Mouse (Mus musculus): Measurements from ENCODE around the gene Abca13. TPM values are rescaled to one million over a fixed set of nuclear protein-coding genes. Genes with fewer than 3 reads are reported as not detected.

Abca13 gene
- total and polyA plus RNA-seq, 2 experiments: not detected

DNA sequence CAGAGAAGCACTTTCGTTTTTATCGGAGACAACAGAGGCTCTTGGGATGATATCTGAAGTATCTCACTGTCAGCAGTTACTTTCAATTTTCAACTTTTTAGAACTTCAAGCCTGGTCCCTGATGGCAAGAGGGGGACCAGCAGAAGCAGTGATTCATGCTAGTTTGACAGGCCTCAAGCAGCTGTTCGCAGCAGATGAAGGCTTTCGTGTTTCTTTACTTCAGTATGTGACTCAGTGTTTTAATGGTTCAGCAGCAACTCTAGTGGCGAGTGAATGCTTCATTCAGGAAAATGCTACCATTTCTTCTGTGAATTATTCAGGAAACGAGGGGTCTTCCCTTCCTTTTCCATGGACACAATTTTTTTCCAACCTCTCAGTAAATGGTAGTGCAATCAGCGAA lies 99.4 kb downstream of the Abca13 start:
- 72% methylated on average over 7 of the region's 7 CpGs for WGBS
- no peak overlapping the region for H3K4me3 ChIP-seq (ENCODE audit: insufficient read depth, low read depth, low read length)
- no peaks in the 10 kb centered on the region for H3K27me3 ChIP-seq (ENCODE audit: control insufficient read depth, insufficient read depth, low read length)
- no peaks in the 10 kb centered on the region for H3K79me2 ChIP-seq (ENCODE audit: control insufficient read depth, insufficient read depth, low read length)
- TF ChIP-seq POLR2A (IDR thresholded peaks at IDR 0.05; ENCODE audit: extremely low read depth, insufficient read depth, low read length) (no peak), CTCF (IDR thresholded peaks at IDR 0.05; ENCODE audit: low read depth, low read length) (no peak)
- H3K4me1 ChIP-seq (ENCODE audit: control insufficient read depth, insufficient read depth, low read length): no peaks in the 10 kb centered on the region
- no peak overlapping the region for H3K9ac ChIP-seq (ENCODE audit: low read depth, low read length)
- no peak for DNase-seq (ENCODE audit: extremely low read depth, low read depth, low spot score)
- no peak overlapping the region for H3K27ac ChIP-seq (replicated peaks; ENCODE audit: insufficient read depth, low read depth, low read length)
- no peaks in the 10 kb centered on the region for H3K36me3 ChIP-seq (ENCODE audit: control insufficient read depth, insufficient read depth, low read length)

DNA sequence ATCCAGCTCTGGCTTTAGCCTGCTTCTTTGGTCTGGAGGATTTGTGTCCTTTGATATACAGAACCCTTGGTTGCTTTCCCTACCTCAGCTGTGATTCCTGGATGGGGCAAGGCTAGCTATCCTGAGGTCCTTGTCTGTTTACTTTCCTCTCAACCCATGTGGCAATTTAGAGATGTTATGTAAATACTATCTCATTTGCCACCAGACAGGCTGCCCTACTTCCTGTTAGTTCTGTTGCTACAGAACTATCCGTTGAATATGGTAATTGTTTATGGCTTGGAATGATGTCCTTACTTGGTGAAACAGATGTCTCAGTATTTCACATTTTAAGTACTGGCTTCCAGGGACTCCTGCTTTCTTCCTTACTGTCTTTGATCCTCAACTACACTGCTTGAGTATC lies 107.9 kb downstream of the Abca13 start:
- no peaks in the 10 kb centered on the region for H3K79me2 ChIP-seq (ENCODE audit: control insufficient read depth, insufficient read depth, low read length)
- TF ChIP-seq POLR2A (IDR thresholded peaks at IDR 0.05; ENCODE audit: extremely low read depth, insufficient read depth, low read length) (no peak), CTCF (IDR thresholded peaks at IDR 0.05; ENCODE audit: low read depth, low read length) (no peak)
- H3K36me3 ChIP-seq (ENCODE audit: control insufficient read depth, insufficient read depth, low read length): no peaks in the 10 kb centered on the region
- DNase-seq (ENCODE audit: extremely low read depth, low read depth, low spot score): no peak
- no peak overlapping the region for H3K4me3 ChIP-seq (ENCODE audit: insufficient read depth, low read depth, low read length)
- WGBS: 28% methylated on average over 1 of the region's 1 CpGs
- no peaks in the 10 kb centered on the region for H3K4me1 ChIP-seq (ENCODE audit: control insufficient read depth, insufficient read depth, low read length)
- no peaks in the 10 kb centered on the region for H3K27me3 ChIP-seq (ENCODE audit: control insufficient read depth, insufficient read depth, low read length)
- no peak overlapping the region for H3K27ac ChIP-seq (replicated peaks; ENCODE audit: insufficient read depth, low read depth, low read length)
- H3K9ac ChIP-seq (ENCODE audit: low read depth, low read length): no peak overlapping the region

DNA sequence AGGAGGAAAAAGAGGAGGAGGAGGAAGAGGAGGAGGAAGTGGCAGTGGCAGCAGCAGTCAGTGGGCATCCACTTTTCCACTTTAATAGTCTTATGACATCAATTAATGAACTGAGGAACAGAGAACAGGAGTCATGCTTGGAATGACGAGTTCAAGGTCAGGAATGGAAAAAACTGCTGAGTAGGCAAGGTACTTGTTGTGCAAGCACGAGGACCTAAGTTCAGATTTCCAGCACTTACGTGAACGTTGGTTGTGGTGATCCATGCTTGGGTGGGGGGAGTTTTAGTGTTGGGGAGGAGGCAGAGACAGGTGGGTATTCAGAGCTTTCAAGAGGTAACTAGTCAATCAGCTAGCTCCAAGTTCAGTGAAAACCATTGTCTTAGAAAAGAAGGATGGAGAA lies 113.7 kb downstream of the Abca13 start:
- TF ChIP-seq POLR2A (IDR thresholded peaks at IDR 0.05; ENCODE audit: extremely low read depth, insufficient read depth, low read length) (no peak), CTCF (IDR thresholded peaks at IDR 0.05; ENCODE audit: low read depth, low read length) (no peak)
- no peak for DNase-seq (ENCODE audit: extremely low read depth, low read depth, low spot score)
- no peaks in the 10 kb centered on the region for H3K27me3 ChIP-seq (ENCODE audit: control insufficient read depth, insufficient read depth, low read length)
- H3K9ac ChIP-seq (ENCODE audit: low read depth, low read length): no peak overlapping the region
- no peaks in the 10 kb centered on the region for H3K4me1 ChIP-seq (ENCODE audit: control insufficient read depth, insufficient read depth, low read length)
- H3K4me3 ChIP-seq (ENCODE audit: insufficient read depth, low read depth, low read length): no peak overlapping the region
- 64% methylated on average over 4 of the region's 4 CpGs for WGBS
- H3K36me3 ChIP-seq (ENCODE audit: control insufficient read depth, insufficient read depth, low read length): no peaks in the 10 kb centered on the region
- no peaks in the 10 kb centered on the region for H3K79me2 ChIP-seq (ENCODE audit: control insufficient read depth, insufficient read depth, low read length)
- H3K27ac ChIP-seq (replicated peaks; ENCODE audit: insufficient read depth, low read depth, low read length): no peak overlapping the region

DNA sequence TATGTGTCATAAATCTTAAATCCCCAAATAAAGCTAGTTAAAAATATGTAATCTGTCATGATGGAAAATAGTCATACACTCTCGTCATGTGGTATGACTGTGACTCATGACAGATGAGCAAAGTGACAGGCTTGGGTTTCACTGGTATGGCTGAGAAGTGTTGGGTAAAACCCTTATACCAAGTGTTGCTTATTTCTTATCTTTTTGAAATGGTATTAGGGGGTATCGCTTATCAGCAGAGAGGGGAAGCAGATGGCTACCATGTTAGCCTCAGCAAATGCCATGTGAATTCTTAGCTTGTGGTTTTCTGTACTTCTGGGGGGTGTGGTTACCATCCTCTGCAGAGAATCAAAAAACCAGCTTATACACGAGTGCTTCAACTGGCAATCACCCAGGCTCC lies 124.8 kb downstream of the Abca13 start:
- Histone ChIP-seq H3K27me3 (ENCODE audit: control insufficient read depth, insufficient read depth, low read length) (no peaks in the 10 kb centered on the region), H3K4me3 (ENCODE audit: insufficient read depth, low read depth, low read length) (no peak overlapping the region), H3K36me3 (ENCODE audit: control insufficient read depth, insufficient read depth, low read length) (no peaks in the 10 kb centered on the region), H3K79me2 (ENCODE audit: control insufficient read depth, insufficient read depth, low read length) (no peaks in the 10 kb centered on the region), H3K9ac (ENCODE audit: low read depth, low read length) (no peak overlapping the region), H3K4me1 (ENCODE audit: control insufficient read depth, insufficient read depth, low read length) (no peaks in the 10 kb centered on the region), H3K27ac (replicated peaks; ENCODE audit: insufficient read depth, low read depth, low read length) (no peak overlapping the region)
- no peak for DNase-seq (ENCODE audit: extremely low read depth, low read depth, low spot score)
- 47% methylated on average over 3 of the region's 3 CpGs for WGBS
- TF ChIP-seq POLR2A (IDR thresholded peaks at IDR 0.05; ENCODE audit: extremely low read depth, insufficient read depth, low read length) (no peak), CTCF (IDR thresholded peaks at IDR 0.05; ENCODE audit: low read depth, low read length) (no peak)

DNA sequence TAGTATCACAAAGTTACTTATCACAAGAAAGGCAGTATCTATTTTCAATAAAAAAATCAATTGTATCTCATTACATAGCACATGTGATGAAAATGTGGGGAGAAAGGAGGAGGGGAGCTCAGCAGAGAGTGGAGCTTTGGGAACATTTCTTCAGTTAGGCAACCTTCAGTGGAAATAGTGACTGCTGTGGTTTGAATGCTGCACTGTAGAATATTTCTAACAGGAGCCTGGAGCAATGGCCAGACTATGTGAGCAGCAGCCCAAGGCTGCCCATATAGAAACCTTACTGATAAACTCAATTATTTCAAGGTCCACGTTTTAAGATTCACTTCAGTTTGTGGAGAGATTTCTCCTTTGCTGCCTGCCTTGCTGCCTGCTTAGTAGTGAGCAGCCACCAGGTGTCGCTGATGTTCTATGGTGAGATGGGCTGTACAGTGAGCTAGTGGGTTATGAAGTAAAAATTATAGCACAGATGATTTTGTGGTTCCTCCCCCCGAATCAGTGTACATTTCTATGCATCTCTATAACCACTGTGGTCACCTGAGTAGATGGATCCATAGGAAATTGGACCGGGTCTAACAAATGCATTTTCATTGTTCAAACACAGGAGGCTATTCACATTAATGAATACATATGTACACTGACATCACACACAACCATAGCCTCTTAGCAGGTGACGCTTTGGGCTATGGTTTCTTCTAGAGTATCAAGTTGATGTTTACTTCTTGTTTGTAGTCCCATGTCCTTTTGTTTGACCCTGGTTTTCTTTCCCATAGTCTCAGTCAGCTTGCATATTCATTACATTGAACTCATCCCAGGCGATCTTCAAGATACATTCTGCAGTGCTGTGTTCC lies 125.6 kb downstream of the Abca13 start:
- Histone ChIP-seq H3K36me3 (ENCODE audit: control insufficient read depth, insufficient read depth, low read length) (no peaks in the 10 kb centered on the region), H3K27me3 (ENCODE audit: control insufficient read depth, insufficient read depth, low read length) (no peaks in the 10 kb centered on the region), H3K4me3 (ENCODE audit: insufficient read depth, low read depth, low read length) (no peak overlapping the region), H3K9ac (ENCODE audit: low read depth, low read length) (no peak overlapping the region), H3K79me2 (ENCODE audit: control insufficient read depth, insufficient read depth, low read length) (no peaks in the 10 kb centered on the region), H3K4me1 (ENCODE audit: control insufficient read depth, insufficient read depth, low read length) (no peaks in the 10 kb centered on the region), H3K27ac (replicated peaks; ENCODE audit: insufficient read depth, low read depth, low read length) (no peak overlapping the region)
- WGBS: 24% methylated on average over 6 of the region's 6 CpGs
- DNase-seq (ENCODE audit: extremely low read depth, low read depth, low spot score): peak; percentile 9
- TF ChIP-seq POLR2A (IDR thresholded peaks at IDR 0.05; ENCODE audit: extremely low read depth, insufficient read depth, low read length) (no peak), CTCF (IDR thresholded peaks at IDR 0.05; ENCODE audit: low read depth, low read length) (peak; percentile 69; the same call in 1 of the 2 replicates)

DNA sequence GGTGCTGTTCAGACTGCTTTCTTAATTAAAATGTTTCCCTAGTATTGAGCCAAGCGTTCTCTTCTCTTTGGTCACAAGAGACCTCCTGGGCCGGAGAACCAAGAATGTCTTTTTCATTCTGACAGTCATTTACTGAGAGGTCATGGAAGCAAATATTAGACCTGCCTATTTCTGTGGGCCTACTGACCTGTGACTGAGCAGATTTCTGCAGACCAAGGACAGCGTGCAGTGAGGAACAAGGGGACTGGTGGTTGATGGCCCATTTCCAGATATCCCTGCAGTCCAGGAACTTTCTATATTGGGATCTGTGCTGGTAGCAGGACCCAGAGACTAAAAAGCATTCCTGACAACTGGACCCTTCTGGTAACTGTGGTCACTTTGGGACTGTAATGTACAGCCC lies 146.4 kb downstream of the Abca13 start:
- Histone ChIP-seq H3K36me3 (ENCODE audit: control insufficient read depth, insufficient read depth, low read length) (no peaks in the 10 kb centered on the region), H3K9ac (ENCODE audit: low read depth, low read length) (no peak overlapping the region), H3K79me2 (ENCODE audit: control insufficient read depth, insufficient read depth, low read length) (no peaks in the 10 kb centered on the region), H3K4me1 (ENCODE audit: control insufficient read depth, insufficient read depth, low read length) (no peaks in the 10 kb centered on the region), H3K27me3 (ENCODE audit: control insufficient read depth, insufficient read depth, low read length) (no peaks in the 10 kb centered on the region), H3K27ac (replicated peaks; ENCODE audit: insufficient read depth, low read depth, low read length) (no peak overlapping the region), H3K4me3 (ENCODE audit: insufficient read depth, low read depth, low read length) (no peak overlapping the region)
- 82% methylated on average over 3 of the region's 3 CpGs for whole genome bisulfite sequencing
- no peak for TF ChIP-seq CTCF (IDR thresholded peaks at IDR 0.05; ENCODE audit: low read depth, low read length)
- TF ChIP-seq POLR2A (IDR thresholded peaks at IDR 0.05; ENCODE audit: extremely low read depth, insufficient read depth, low read length): no peak
- no peak for DNase-seq (ENCODE audit: extremely low read depth, low read depth, low spot score)
